Mouse (Mus musculus) kidney, adult 18-20 months (tissue): ENCODE measurements around the gene Gm128.

Experiments used
- DNase-seq: peaks from one replicate; pipeline ENCODE4 v3.0.0; 2021

Gm128 gene

GRCm38 (mm10) chr3:95241498-95241897, at the start of gene Gm128:
Gene Gm128, minus strand, starts transcription at chr3:95241598.
- DNase-seq: no peak

GRCm38 (mm10) chr3:95291041-95291440, 49.6 kb upstream of the Gm128 start:
- DNase-seq: no peak

- no peak for DNase-seq
Measured at GRCm38 (mm10) chr3:95290156-95290555, 48.8 kb upstream of the Gm128 start.

GRCm38 (mm10) chr3:95289419-95289818, 48.0 kb upstream of the Gm128 start:
- DNase-seq: no peak

- DNase-seq: peak; percentile 37
Measured at GRCm38 (mm10) chr3:95287541-95287940, 46.1 kb upstream of the Gm128 start.

GRCm38 (mm10) chr3:95286510-95286909, 45.1 kb upstream of the Gm128 start:
- peak; percentile 32 for DNase-seq

GRCm38 (mm10) chr3:95286011-95286410, 44.6 kb upstream of the Gm128 start:
- DNase-seq: peak; percentile 45

GRCm38 (mm10) chr3:95285390-95285789, 44.0 kb upstream of the Gm128 start:
- no peak for DNase-seq

GRCm38 (mm10) chr3:95284501-95285281, 43.3 kb upstream of the Gm128 start:
- no peak for DNase-seq

- no peak for DNase-seq
Measured at GRCm38 (mm10) chr3:95284062-95284461, 42.7 kb upstream of the Gm128 start.

- no peak for DNase-seq
Measured at GRCm38 (mm10) chr3:95283589-95283941, 42.2 kb upstream of the Gm128 start.

- peak; percentile 85 for DNase-seq
Measured at GRCm38 (mm10) chr3:95282865-95283588, 41.6 kb upstream of the Gm128 start.

- no peak for DNase-seq
Measured at GRCm38 (mm10) chr3:95282381-95282864, 41.0 kb upstream of the Gm128 start.

GRCm38 (mm10) chr3:95281216-95282126, 40.1 kb upstream of the Gm128 start, which contains the start of the genes Mindy1 and Prune1:
Gene Mindy1, plus strand, starts transcription at chr3:95281345.
Gene Prune1, minus strand, starts transcription at chr3:95282076.
- peak; percentile 98 for DNase-seq

- DNase-seq: peak; percentile 49
Measured at GRCm38 (mm10) chr3:95280747-95281146, 39.3 kb upstream of the Gm128 start.

GRCm38 (mm10) chr3:95277149-95277551, 35.8 kb upstream of the Gm128 start:
- no peak for DNase-seq

GRCm38 (mm10) chr3:95276428-95276934, 35.1 kb upstream of the Gm128 start:
- no peak for DNase-seq

GRCm38 (mm10) chr3:95275161-95275560, 33.8 kb upstream of the Gm128 start:
- no peak for DNase-seq

GRCm38 (mm10) chr3:95274453-95274852, 33.1 kb upstream of the Gm128 start:
- no peak for DNase-seq

GRCm38 (mm10) chr3:95273471-95273870, 32.1 kb upstream of the Gm128 start:
- DNase-seq: no peak

- DNase-seq: no peak
Measured at GRCm38 (mm10) chr3:95270766-95271364, 29.5 kb upstream of the Gm128 start.

GRCm38 (mm10) chr3:95269789-95270188, 28.4 kb upstream of the Gm128 start:
- no peak for DNase-seq
